Mouse (Mus musculus) embryonic fibroblast, embryonic 13.5 days (primary cell): ENCODE results near the gene Cep112. TPM values are rescaled to one million over a fixed set of nuclear protein-coding genes. Genes with fewer than 3 reads are reported as not detected.

Experiments used
- H3K27ac ChIP-seq: 2 replicates; pipeline ENCODE4 v1.5.1; 2012; ENCODE audit warnings: low read length, control low read depth, inconsistent platforms; ENCODE audit not compliant: insufficient read depth
- H3K4me1 ChIP-seq: 2 replicates; pipeline ENCODE4 v1.6.1; 2011; ENCODE audit warnings: low read length; ENCODE audit not compliant: control insufficient read depth, insufficient read depth
- H3K4me3 ChIP-seq: 2 replicates; pipeline ENCODE4 v1.5.1; 2011; ENCODE audit warnings: mild to moderate bottlenecking, control low read depth, low read length; ENCODE audit not compliant: insufficient read depth
- CTCF ChIP-seq: IDR thresholded peaks from 2 replicates; pipeline ENCODE4 v1.5.1; 2011; ENCODE audit warnings: mild to moderate bottlenecking, control low read depth, low read length, moderate library complexity, borderline replicate concordance; ENCODE audit not compliant: insufficient read depth
- POLR2A ChIP-seq: IDR thresholded peaks from 2 replicates; pipeline ENCODE4 v1.6.1; 2011; ENCODE audit warnings: low read depth, mild to moderate bottlenecking, control low read depth, low read length, moderate library complexity
- polyA plus RNA-seq: library from polyadenylated mRNA; stranded (reverse); fragments of >200 nt; gene quantifications from 2 replicates; pipeline ENCODE4 v1.2.4, GENCODE M21; 2011; ENCODE audit warnings: low read depth; ENCODE audit not compliant: missing spikeins, insufficient read length

Cep112 gene
- polyA plus RNA-seq, 1 experiment: 9.2 TPM

DNA sequence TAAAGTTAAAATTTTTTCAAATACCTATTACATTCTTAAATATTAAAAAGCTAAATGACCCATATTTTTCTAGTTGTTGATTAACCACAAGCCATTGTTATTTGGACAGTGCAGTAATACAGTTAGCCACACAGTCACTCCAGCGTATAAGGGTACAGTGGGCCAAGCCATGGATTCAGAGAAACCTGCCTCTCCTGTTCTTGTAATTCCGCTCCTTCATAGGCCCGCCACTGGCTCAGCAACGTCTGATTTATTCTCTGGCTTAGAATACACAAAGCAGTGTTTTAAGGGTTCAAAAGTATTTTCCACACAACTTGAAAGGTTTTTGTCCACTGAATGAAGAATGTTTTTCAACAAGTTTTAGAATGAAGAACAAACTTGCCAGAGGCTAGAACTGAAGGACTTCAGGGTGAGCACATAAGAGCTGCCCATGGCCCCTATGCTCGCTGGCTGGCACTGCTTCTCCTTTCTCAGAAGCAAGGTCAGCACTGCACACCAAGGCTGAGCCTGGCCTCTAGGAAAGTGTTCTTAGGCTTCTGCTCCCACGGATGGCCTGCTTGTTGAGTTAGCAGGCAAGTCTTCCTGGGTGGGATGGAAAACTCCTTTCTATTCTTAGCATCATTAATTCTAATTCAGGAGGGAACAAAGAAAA lies 349.2 kb downstream of the Cep112 start:
- H3K27ac ChIP-seq: no peak overlapping the region
- no peaks in the 10 kb centered on the region for H3K4me1 ChIP-seq
- H3K4me3 ChIP-seq: no peak overlapping the region
- TF ChIP-seq CTCF (no peak), POLR2A (no peak)

DNA sequence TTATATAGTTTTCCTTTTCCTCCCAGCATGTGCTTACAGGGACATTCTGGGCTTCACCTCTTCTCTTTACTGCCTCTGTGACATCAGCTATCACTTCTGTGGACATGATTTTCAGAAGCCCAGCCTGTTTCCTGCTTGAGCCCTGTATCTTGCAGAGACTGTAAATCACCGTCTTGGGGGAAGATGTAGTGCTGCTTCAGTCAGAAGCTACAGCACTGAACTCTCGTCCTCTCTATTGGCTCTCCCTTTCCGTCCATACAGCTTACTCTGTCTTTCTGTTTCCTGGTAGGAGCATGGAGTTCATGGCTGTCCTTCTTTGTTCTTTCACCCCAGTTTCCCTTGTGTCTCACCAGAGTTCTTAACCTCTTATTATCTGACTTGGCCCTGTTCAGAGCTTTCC lies 352.2 kb downstream of the Cep112 start:
- TF ChIP-seq CTCF (no peak), POLR2A (no peak)

DNA sequence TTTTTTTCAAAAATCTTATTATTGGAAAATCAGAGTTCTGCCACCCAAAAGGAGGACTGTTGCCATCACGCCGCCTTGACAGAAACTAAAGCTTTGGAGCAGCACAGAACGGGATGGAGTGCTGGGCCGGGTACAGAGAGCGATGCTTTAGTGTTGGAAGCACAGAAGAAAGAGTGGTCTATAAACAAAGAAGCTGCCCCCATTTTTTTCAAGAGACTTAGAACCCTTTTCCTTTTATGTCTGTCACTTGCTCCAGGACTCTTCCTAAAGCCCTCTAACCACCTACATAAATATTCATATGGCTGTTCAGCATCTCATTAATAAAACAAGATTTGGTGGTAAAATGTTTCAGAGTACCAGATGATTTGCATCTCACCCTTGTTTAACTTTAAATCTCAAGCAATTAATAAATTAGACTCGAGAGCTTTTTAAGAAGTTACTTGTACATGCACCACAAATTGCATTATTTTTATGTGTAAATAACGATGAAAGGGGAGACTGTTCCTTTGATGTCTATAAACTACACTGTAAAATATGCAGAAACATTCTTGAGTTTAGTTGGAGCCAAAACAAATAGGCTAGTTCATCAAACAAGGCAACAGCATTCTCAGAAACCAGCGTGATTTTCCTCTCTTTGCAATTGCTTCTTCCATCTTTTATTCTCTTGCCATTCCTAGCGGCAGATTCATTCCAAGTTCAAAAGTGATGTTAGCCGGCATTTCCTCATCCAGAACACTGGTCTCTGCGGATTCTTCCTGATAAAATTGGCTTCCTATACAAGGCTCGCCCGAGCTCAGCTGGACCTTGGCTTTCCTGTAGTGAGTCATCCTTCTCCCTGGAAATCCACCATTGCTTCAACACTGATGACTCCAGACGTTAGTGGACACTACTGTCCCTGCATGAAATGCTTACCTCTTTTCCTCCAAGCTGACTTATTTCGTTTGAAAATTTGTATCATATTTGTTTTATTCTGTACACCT lies 355.6 kb downstream of the Cep112 start:
- Histone ChIP-seq H3K4me1 (no peaks in the 10 kb centered on the region; the same call in 1 of the 2 replicates), H3K27ac (no peak overlapping the region), H3K4me3 (no peak overlapping the region)
- TF ChIP-seq CTCF (no peak), POLR2A (no peak)

More for the DNA sequence above, 352.2 kb downstream of the Cep112 start:
- Histone ChIP-seq H3K4me1 (no peaks in the 10 kb centered on the region; the same call in 1 of the 2 replicates), H3K27ac (no peak overlapping the region), H3K4me3 (no peak overlapping the region)

DNA sequence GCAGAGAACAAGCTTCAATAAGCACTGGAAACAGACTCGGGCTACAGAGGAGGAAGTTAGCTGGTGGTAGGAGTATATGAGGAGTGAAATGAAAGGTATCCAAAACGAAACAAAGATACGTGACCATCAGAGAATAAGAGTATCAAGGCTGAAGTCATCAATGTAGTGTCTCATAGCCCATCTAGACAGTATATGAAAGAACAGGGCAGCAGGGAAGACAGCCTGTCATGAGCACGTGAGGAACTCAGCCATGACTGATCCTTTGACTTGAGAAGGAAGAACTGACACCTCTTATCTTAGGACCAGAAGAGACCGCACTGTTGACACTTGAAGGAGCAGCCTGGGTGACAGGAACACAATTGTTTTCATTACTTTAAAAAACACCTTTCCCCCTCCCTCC lies 373.4 kb downstream of the Cep112 start:
- TF ChIP-seq POLR2A: no peak
- TF ChIP-seq CTCF: no peak
- Histone ChIP-seq H3K27ac (no peak overlapping the region), H3K4me3 (no peak overlapping the region), H3K4me1 (no peaks in the 10 kb centered on the region)

DNA sequence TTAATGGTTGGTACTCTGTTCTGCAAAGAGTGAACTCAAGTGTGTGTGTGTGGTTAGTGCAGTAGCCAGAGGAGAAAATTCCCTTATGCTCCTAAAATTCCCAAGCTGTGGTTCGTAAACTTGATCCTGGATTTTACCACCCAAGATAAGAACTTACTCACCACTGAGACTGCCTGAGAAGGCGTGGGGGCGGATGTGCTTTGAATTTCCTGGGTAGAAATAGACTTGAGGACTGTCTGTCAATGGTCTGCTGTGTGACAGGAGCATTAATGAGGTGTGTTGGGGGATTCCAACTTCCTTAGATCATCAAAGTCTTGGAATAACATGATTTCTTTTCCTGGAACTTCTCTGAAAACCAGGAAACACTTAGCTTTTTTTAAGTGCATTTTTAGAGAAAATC lies 374.7 kb downstream of the Cep112 start:
- Histone ChIP-seq H3K4me3 (no peak overlapping the region), H3K27ac (no peak overlapping the region), H3K4me1 (no peaks in the 10 kb centered on the region)
- TF ChIP-seq POLR2A (no peak), CTCF (no peak)

DNA sequence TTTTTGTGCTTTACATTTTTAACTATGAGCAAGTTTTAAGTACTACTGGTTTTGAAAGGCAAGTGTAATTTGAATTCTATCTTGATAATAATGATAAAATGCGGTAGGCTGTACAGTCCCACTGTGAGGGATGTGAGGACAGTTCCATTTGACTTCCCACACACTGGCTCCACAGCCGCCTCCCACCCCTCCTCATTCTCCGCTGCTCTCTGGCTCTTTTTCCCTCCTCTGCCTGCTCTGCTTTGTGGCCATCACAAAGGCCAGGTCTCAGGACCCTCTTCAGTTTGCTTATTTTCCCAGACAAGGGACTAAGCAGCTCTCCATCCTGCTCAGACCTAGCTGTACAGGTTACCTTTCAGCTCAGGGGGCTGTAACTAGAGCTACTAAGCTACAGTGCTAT lies 379.0 kb downstream of the Cep112 start:
- TF ChIP-seq CTCF: no peak
- no peak for TF ChIP-seq POLR2A
- no peaks in the 10 kb centered on the region for H3K4me1 ChIP-seq
- H3K4me3 ChIP-seq: no peak overlapping the region
- H3K27ac ChIP-seq: no peak overlapping the region

DNA sequence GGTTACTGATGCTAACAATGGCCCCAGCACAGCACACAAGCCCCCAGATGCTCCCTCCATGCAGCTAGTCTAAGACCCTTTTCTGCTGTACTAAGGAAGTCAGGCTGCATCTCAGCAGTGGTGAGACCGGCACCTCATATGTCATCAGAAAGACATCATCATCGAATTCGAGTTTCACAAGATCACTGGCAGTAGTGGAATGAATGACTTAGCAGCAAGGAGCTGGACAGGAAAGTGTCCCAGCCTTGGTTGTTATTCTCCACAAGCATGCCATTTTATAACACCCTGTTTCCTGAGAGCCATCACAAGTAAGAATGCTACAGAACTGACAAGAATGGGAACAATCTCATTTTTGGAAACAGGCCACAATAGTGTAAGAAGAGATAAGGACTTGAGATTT lies 381.0 kb downstream of the Cep112 start:
- Histone ChIP-seq H3K27ac (no peak overlapping the region), H3K4me3 (no peak overlapping the region), H3K4me1 (no peaks in the 10 kb centered on the region)
- TF ChIP-seq POLR2A (no peak), CTCF (no peak)

DNA sequence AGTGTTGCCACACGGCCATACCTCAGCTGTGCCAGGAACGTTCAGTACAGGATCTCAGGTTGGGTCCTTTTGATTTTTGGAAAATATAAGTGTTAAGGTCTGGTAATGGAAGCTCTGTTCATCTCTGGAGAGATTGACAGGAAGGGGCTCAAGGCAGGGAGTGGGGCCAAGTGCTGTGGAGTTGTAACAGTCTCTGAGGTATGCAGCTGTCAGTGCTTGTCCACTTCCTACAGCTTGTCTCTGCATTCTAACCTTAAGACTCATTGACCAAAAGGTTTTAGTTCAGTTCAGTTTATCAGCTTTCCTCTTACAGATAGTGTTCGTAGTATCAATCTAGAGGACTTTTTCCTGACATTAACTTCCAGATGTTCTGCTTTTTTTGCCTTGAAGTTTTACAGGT lies 384.6 kb downstream of the Cep112 start:
- Histone ChIP-seq H3K4me3 (no peak overlapping the region), H3K27ac (no peak overlapping the region), H3K4me1 (no peaks in the 10 kb centered on the region)
- TF ChIP-seq CTCF (no peak), POLR2A (no peak)

DNA sequence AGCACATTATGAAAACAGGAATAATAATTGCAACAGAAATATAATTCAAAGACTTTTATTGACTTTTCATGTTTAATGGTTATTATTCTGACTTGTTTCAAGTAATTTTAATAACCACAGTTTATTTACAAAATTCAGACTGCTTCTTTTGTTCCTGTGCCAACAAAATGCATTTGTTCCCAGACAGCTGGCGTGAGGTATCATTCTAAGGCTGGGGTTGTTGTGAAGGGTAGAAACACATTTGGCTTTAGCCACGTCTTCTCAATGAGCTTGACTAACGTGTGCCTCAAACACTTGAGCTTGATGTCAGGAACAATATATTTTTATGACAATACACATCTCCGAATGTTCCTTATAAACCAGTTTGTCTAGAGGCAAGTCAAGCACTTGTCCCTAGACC lies 396.8 kb downstream of the Cep112 start:
- Histone ChIP-seq H3K4me3 (no peak overlapping the region), H3K27ac (no peak overlapping the region), H3K4me1 (no peaks in the 10 kb centered on the region)
- TF ChIP-seq CTCF: no peak
- no peak for TF ChIP-seq POLR2A

DNA sequence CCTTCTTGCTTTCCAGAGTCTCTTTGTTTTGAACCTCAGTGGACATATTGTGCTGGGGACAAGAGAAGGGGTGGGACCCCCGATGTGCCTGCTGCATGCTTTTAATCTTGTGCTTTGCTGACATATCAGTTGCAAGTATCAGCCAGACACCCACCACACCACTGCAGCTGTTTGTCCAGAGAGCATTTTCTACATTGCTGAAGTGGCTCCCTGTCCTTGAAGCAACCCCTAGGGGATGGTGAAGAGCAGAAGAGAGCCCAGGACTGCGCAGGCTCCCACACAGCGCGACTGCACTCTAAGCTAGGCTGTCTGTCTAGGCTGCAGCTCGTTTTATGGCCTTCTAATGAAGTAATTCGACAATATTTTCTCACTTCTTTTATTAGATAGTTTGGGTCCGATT lies 397.3 kb downstream of the Cep112 start:
- TF ChIP-seq POLR2A (no peak), CTCF (no peak)
- H3K27ac ChIP-seq: no peak overlapping the region
- H3K4me1 ChIP-seq: no peaks in the 10 kb centered on the region
- H3K4me3 ChIP-seq: no peak overlapping the region
